Mouse (Mus musculus) A20 (cell line): ENCODE data around the gene Serpina3c.
"Not testable (repeated sequence)": the region's sequence is repeated elsewhere in the genome, so short reads cannot be mapped to it uniquely, and the experiment has no call there.

Source experiments
- DNase-seq: peaks from one replicate; pipeline ENCODE4 v3.0.0-alpha.2; 2011; ENCODE audit warnings: low read depth, low spot score

Serpina3c gene

GRCm38 (mm10) chr12:104112333-104112732, 41.3 kb downstream of the Serpina3c start, which contains the start of gene Serpina3a:
Gene Serpina3a (plus strand): TSS chr12:104112724.
- not testable (repeated sequence) for DNase-seq

GRCm38 (mm10) chr12:104108507-104108906, 45.2 kb downstream of the Serpina3c start:
- no peak for DNase-seq

- DNase-seq = no peak
Measured at GRCm38 (mm10) chr12:104106919-104107318, 46.8 kb downstream of the Serpina3c start.

- DNase-seq = no peak
Measured at GRCm38 (mm10) chr12:104105847-104106246, 47.8 kb downstream of the Serpina3c start.

GRCm38 (mm10) chr12:104100768-104101167, 52.9 kb downstream of the Serpina3c start, which contains the start of gene Serpina5:
Gene Serpina5 (plus strand): TSS chr12:104101113.
- no peak for DNase-seq
